Mouse (Mus musculus) limb, embryonic 12.5 days (tissue): ENCODE measurements around the gene Eloa. TPM values are rescaled to one million over a fixed set of nuclear protein-coding genes. Genes with fewer than 3 reads are reported as not detected.

ENCODE experiments used
- polyA plus RNA-seq: library from polyadenylated mRNA; unstranded; fragments of >200 nt; fragmentation: Nextera tagmentation; extraction: Ambion mirVana; gene quantifications from 2 replicates; pipeline ENCODE4 v1.2.1, GENCODE M21; 2016

Eloa gene
- polyA plus RNA-seq, 1 experiment from 2014 or later: 40.6 TPM

Other genes with a start within 250 kb of the Eloa start
- 392 and 402 TPM in 2 replicates for gene Srsf10, start 166.0 kb downstream of the Eloa start, polyA plus RNA-seq
- gene Pnrc2, start 147.9 kb downstream of the Eloa start, polyA plus RNA-seq: 209 and 220 TPM in 2 replicates
- gene Cnr2, start 126.4 kb downstream of the Eloa start, polyA plus RNA-seq: 0.22 and 0.45 TPM in 2 replicates
- 47.0 and 51.0 TPM in 2 replicates for gene Fuca1, start 101.0 kb downstream of the Eloa start, polyA plus RNA-seq
- gene Hmgcl, start 75.3 kb downstream of the Eloa start, polyA plus RNA-seq: 78.5 and 81.5 TPM in 2 replicates
- gene Gale, start 58.0 kb downstream of the Eloa start, polyA plus RNA-seq: 32.1 and 33.3 TPM in 2 replicates
- 126 and 127 TPM in 2 replicates for gene Lypla2, start 49.1 kb downstream of the Eloa start, polyA plus RNA-seq
- gene Pithd1, start 34.5 kb downstream of the Eloa start, polyA plus RNA-seq: 64.9 and 69.6 TPM in 2 replicates
- 442 and 453 TPM in 2 replicates for gene Rpl11, start 31.7 kb upstream of the Eloa start, polyA plus RNA-seq
- gene Id3, start 121.7 kb upstream of the Eloa start, polyA plus RNA-seq: 652 and 658 TPM in 2 replicates
- 10.6 and 10.8 TPM in 2 replicates for gene E2f2, start 150.6 kb upstream of the Eloa start, polyA plus RNA-seq
- gene Asap3, start 184.6 kb upstream of the Eloa start, polyA plus RNA-seq: 9.9 and 11.3 TPM in 2 replicates
- 5.0 and 5.2 TPM in 2 replicates for gene Tcea3, start 226.0 kb upstream of the Eloa start, polyA plus RNA-seq